Mouse (Mus musculus) MN1 (cell line): ENCODE results near the gene Hoxa10.

ENCODE experiments used
- DNase-seq: peaks from one replicate; pipeline ENCODE4 v3.0.0-alpha.2; 2016; ENCODE audit warnings: low spot score

Hoxa10 gene

DNA sequence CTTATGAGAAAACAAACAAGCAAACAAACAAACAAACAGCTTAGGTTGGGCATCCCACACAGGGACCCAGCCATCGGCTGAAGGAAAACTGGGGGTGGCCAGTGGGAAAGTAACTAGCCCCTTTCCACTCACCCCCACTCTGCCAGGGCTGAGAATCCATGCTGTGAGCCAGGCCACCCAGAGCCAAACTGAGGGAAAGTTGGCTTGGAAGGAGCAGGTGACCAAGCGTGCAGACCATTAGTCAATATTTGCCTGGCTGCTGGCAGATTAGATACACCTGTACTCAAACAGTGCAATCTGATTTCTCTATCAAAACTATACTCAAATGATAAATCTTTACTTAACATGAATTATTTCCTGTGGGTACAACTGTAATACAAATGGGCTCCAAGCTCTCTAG lies 58.6 kb downstream of the Hoxa10 start:
- no peak for DNase-seq
